Mouse (Mus musculus): ENCODE data around the gene Twnk. TPM values are rescaled to one million over a fixed set of nuclear protein-coding genes. Genes with fewer than 3 reads are reported as not detected.
A peak's percentile ranks its signal among the peaks of the same experiment; 100 is the strongest.

The Twnk gene
- polyA plus RNA-seq, 1 experiment from 2014 or later = 39.2 TPM

DNA sequence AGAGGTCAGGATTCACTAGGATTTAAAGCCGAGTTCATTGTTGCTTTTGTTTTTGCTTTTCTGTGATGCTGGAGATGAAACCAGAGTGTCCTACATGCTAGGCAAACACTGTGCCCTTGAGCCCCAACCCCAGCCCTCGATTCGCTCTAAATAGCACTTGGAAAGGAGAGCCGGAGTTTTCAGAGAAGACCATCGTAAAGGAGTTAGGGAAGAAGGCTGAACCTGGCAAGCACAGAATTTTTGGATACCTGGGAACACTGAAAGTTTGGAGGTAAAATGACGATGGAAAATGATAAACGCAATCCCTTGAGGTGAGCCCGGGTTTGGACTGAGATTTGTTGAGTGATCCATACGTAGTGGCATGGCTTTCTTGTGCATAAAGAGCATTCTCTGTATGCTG, 17.1 kb upstream of the Twnk start:
- no peaks in the 10 kb centered on the region for H3K9me3 ChIP-seq (replicated peaks)
- H3K27ac ChIP-seq = peak overlapping the region; percentile 84; the same call in 1 of the 2 replicates
- H3K4me3 ChIP-seq = peak overlapping the region; percentile 75
- no peak for DNase-seq (ENCODE audit: low spot score)
- peaks cover 50% of the 10 kb centered on the region for H3K4me1 ChIP-seq
- 23% methylated on average over 9 of the region's 9 CpGs for WGBS
- peaks cover 11% of the 10 kb centered on the region for H3K27me3 ChIP-seq (ENCODE audit: low read depth, poor library complexity, severe bottlenecking)
- H3K36me3 ChIP-seq = peaks cover 9% of the 10 kb centered on the region

DNA sequence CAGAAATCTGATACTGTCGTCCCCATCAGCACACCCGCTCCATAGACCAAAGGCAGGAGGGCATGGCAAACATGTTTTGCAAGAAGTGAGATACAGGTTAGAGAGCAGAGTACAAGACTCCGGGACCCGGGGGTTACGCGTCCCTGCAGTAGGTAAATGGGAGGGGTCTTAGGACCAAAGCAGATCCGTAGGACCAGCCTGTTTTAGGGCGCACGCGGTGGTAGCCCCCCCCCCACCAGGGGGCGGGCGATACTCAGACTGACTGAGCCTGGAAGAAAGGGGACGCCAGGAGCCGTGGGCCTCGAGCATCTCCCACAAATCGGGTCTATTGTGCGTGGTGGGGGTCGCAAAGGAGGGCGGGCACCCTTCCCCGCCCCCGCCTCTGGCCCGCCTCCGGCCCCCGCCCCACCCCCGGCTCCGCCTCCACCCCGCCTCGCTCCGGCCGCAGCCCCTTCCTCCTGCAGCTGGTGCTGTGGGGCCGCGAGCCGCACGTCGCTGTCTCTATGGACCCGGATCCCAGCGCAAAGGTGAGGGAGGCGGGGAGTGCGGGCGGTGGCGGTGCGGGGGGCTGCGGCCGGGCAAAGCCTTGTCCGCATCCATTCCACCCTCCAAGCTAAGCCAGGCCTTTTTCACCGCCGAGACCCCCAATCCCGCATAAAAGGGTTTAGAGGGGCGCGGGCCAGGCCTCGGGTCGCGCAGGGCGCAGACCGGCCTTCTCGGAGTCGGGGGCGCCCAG, 16.5 kb upstream of the Twnk start, which contains the start of gene Sema4g:
Sema4g (plus strand) TSS at position 271 of the 736 bp plus-strand sequence.
- Histone ChIP-seq H3K27ac (peak within 1 kb of the TSS; percentile 84), H3K27me3 (ENCODE audit: low read depth, poor library complexity, severe bottlenecking) (peaks cover 11% of the 10 kb centered on the region), H3K4me3 (peak within 1 kb of the TSS; percentile 75), H3K9me3 (replicated peaks) (no peaks in the 10 kb centered on the region), H3K4me1 (peaks cover 50% of the 10 kb centered on the region), H3K36me3 (peaks cover 7% of the 10 kb centered on the region; the same call in 1 of the 2 replicates)
- DNase-seq (ENCODE audit: low spot score) = peak; percentile 76
- whole genome bisulfite sequencing = under 1% methylated on average over 57 of the region's 58 CpGs

DNA sequence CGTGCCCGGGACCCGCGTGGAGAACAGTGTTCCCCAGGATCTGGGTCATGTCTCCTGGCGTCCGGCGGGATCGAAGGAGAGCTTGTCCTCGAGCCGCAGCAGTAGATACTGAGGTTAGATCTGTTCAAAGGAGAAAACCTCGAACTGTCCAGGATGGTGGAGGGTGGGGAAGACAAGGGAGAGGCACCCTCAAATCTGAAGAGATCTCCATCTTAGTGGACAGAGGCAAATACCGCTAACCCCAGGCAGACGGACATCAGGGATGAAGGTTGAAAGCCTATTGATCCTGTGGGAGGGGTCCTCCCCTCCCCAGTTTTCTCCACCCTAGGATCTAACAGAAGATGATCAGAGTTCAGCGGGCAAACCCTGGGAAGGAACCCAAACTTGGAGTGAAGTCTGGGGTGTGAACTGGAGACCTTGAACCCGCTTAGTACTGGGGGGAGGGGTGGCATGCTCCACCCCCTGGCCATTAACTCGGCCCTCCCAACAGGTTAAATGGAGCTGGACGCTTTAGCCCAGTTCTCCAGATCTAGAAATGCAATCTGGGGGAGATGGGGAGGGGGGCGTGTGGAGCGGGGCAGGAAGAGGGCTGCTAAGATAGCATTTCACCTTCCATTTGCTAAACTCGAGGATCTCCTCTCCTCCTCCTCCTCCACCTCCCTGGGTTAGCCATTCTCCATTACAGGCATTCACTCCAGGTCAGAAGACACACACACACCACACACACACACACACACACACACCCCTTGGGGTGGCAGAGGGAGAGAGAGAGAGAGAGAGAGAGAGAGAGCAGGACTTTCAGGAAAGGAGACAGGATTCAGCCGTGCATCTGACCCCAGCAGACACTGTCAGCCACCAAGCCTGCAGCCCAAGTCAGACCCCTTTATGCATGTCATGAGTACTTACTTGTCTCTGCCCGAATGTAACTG, 15.6 kb upstream of the Twnk start:
- WGBS = 6% methylated on average over 22 of the region's 22 CpGs
- H3K4me3 ChIP-seq = peak overlapping the region; percentile 75
- peaks cover 11% of the 10 kb centered on the region for H3K27me3 ChIP-seq (ENCODE audit: low read depth, poor library complexity, severe bottlenecking)
- peaks cover 7% of the 10 kb centered on the region; the same call in 1 of the 2 replicates for H3K36me3 ChIP-seq
- H3K9me3 ChIP-seq (replicated peaks) = no peaks in the 10 kb centered on the region
- peaks cover 50% of the 10 kb centered on the region for H3K4me1 ChIP-seq
- no peak for DNase-seq (ENCODE audit: low spot score)
- H3K27ac ChIP-seq = peak overlapping the region; percentile 84

DNA sequence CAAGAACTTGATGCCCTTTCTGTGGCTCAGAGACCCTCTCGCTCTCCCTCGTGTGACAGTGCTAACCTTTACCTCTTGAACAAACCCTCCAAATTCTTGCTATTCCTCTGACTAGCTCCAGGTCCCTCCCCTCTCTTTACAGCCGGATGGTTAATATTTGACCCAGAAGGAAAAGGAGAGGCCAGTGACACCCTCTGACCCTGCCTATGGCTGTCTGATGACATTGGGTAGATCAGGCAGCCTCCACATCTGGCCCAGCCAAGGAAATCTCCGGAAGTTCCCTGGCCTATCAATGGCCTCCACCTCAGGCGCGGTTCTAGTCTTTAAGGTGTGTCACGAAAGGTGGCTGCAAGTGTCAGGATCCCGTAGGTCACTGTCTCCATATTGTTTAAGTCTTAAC, 14.4 kb upstream of the Twnk start:
- 86% methylated on average over 8 of the region's 8 CpGs for WGBS
- DNase-seq (ENCODE audit: low spot score) = no peak
- Histone ChIP-seq H3K4me1 (peaks cover 50% of the 10 kb centered on the region), H3K36me3 (peaks cover 7% of the 10 kb centered on the region; the same call in 1 of the 2 replicates), H3K27me3 (ENCODE audit: low read depth, poor library complexity, severe bottlenecking) (peaks cover 11% of the 10 kb centered on the region), H3K9me3 (replicated peaks) (no peaks in the 10 kb centered on the region), H3K4me3 (no peak overlapping the region), H3K27ac (0 out of 2 replicates have a peak overlapping the region, but pooled peaks have one; percentile 46)

DNA sequence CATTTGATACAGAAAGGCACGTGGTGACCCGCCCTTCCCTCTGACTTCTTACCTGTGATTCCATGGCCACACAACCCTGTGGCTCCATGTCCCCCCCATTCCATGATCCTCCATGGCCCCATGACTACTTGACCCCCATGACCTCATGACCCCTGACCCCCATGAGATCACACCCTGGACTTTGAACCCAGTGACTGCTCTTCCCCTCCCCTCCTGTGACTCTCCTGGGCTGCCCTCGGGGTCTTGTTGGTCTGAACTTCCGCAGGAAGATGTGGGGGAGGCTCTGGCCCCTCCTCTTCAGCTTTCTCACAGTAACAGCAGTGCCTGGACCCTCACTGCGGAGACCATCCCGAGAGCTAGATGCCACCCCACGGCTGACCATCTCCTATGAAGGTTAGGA, 13.2 kb upstream of the Twnk start:
- Histone ChIP-seq H3K9me3 (replicated peaks) (no peaks in the 10 kb centered on the region), H3K4me3 (peak overlapping the region; percentile 6; the same call in 1 of the 2 replicates), H3K36me3 (peaks cover 17% of the 10 kb centered on the region; the same call in 1 of the 2 replicates), H3K27me3 (ENCODE audit: low read depth, poor library complexity, severe bottlenecking) (peaks cover 11% of the 10 kb centered on the region), H3K27ac (peak overlapping the region; percentile 10), H3K4me1 (peaks cover 50% of the 10 kb centered on the region)
- 36% methylated on average over 7 of the region's 7 CpGs for WGBS
- DNase-seq (ENCODE audit: low spot score) = no peak

DNA sequence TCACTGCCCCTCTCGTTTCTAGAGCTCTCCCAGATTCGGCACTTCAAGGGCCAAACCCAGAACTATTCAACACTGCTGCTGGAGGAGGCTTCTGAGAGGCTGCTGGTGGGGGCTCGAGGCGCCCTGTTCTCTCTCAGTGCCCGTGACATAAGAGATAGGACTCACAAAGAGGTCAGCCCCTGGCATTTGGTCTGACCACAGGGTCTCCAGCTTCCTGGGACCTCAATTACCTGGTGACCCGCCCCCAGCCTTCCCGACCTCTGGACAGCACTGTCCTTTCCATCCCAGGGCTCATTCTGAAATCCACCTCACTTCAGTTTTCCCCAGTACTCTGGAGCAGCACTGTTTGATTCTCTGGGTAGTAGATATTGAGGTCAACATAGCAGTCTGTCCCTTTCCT, 12.8 kb upstream of the Twnk start:
- peaks cover 50% of the 10 kb centered on the region for H3K4me1 ChIP-seq
- H3K36me3 ChIP-seq = peaks cover 21% of the 10 kb centered on the region; the same call in 1 of the 2 replicates
- no peaks in the 10 kb centered on the region for H3K9me3 ChIP-seq (replicated peaks)
- peak overlapping the region; percentile 6; the same call in 1 of the 2 replicates for H3K4me3 ChIP-seq
- peak overlapping the region; percentile 10 for H3K27ac ChIP-seq
- H3K27me3 ChIP-seq (ENCODE audit: low read depth, poor library complexity, severe bottlenecking) = peaks cover 11% of the 10 kb centered on the region
- WGBS = 55% methylated on average over 7 of the region's 7 CpGs
- no peak for DNase-seq (ENCODE audit: low spot score)

DNA sequence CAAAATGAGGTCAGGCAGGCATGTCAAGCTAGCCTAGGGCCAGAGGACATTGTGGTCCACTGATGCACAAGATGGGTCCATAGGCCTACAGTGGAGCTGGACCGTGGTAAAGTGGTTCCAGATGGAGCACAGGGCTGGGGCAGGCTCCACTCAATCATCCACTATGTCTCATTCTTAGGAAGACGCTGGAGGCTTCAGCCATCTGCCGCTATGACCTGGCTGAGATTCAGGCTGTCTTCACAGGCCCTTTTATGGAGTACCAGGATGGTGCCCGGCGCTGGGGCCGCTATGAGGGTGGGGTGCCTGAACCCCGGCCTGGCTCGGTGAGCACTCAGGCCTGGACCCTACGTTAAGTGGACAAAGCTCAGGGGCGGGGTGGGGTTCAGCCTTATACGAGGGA, 7.7 kb upstream of the Twnk start:
- Histone ChIP-seq H3K4me1 (peaks cover 2% of the 10 kb centered on the region), H3K36me3 (peaks cover 65% of the 10 kb centered on the region), H3K27ac (no peak overlapping the region), H3K9me3 (replicated peaks) (no peaks in the 10 kb centered on the region), H3K4me3 (no peak overlapping the region), H3K27me3 (ENCODE audit: low read depth, poor library complexity, severe bottlenecking) (no peaks in the 10 kb centered on the region)
- DNase-seq (ENCODE audit: low spot score) = no peak
- WGBS = 78% methylated on average over 11 of the region's 11 CpGs

DNA sequence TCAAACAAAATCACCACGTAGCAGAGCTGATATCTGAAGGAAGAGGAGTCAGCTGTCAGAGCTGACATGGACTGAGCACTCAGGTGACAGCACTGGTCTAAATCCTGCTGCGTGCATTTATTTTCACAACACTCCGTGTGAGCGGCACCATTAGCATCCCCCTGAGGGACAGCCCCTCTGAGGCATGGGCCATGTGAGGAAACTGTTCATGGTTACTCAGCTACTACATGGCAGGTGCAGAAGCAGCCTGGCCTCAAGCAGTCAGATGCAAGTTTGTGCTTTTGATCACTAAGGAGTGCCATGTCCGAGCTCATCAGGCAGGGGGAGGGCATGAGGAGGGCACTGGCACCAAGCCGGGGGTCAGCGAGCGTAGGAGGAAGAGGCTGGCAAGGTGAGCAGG, 5.8 kb upstream of the Twnk start:
- H3K4me3 ChIP-seq = no peak overlapping the region
- H3K27me3 ChIP-seq (ENCODE audit: low read depth, poor library complexity, severe bottlenecking) = no peaks in the 10 kb centered on the region
- H3K36me3 ChIP-seq = peaks cover 81% of the 10 kb centered on the region
- DNase-seq (ENCODE audit: low spot score) = no peak
- 86% methylated on average over 8 of the region's 8 CpGs for WGBS
- H3K9me3 ChIP-seq (replicated peaks) = no peaks in the 10 kb centered on the region
- no peak overlapping the region for H3K27ac ChIP-seq
- no peaks in the 10 kb centered on the region; the same call in 1 of the 2 replicates for H3K4me1 ChIP-seq

DNA sequence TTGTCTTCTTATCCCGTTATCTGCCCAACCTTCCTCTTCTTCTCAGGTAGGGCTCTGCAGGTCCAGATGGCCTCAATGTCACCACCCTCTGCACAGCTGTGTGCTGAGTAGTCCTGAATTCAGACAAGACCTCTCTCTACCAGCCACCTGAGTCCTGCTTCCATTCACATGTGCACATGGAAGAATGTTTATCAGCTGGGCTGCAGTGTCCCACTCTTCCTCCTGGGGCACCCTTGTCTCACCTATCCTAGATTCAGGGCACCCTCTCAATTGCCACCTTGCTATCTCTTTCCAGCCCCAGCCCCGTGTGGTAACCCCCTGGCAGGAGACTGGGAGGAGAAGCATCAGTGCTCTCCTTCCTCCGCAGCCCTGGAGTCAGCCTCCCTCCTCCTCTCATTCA, 3.2 kb upstream of the Twnk start:
- WGBS = 64% methylated on average over 3 of the region's 3 CpGs
- Histone ChIP-seq H3K4me3 (no peak overlapping the region), H3K9me3 (replicated peaks) (no peaks in the 10 kb centered on the region), H3K27me3 (ENCODE audit: low read depth, poor library complexity, severe bottlenecking) (no peaks in the 10 kb centered on the region), H3K27ac (no peak overlapping the region), H3K36me3 (peaks cover 79% of the 10 kb centered on the region), H3K4me1 (peaks cover 13% of the 10 kb centered on the region)
- DNase-seq (ENCODE audit: low spot score) = no peak

DNA sequence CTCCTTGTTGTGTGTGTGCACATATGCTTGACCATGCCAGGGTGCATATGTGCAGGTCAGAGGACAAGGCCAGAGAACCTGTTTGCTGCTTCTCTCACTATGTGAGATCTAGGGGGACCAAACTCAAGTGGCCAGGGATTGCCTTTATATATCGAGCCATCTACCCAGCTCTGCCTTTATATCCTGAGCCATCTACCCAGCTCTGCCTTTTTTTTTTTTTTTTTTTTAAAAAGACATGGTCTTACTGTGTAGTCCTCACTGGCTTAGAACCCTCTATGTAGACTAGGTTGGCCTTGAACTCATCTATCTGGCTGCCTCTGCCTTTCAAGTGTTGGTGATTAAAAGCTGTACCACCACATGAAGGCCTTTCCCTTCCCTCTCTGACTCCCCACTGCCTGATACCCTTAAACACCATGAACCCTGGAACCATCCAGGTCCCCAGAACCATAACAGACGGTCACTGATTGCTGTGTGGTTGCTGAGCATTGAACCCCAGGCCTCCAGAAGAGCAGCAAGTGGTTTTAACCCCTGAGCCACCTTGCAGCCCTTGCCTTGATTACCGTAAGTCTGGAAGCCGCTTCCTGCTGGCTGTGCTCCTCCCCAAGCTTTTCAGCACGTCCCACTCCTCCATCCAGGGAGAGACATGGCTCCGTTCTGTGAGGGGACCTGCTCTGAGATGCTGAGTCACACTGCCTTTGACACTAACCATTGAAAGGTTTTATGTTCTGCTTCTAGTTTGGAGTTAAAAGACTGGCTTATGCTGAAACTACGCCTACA, 1.5 kb upstream of the Twnk start:
- WGBS = 86% methylated on average over 7 of the region's 7 CpGs
- no peak overlapping the region for H3K4me3 ChIP-seq
- H3K9me3 ChIP-seq (replicated peaks) = no peaks in the 10 kb centered on the region
- H3K36me3 ChIP-seq = peaks cover 80% of the 10 kb centered on the region
- H3K4me1 ChIP-seq = peaks cover 17% of the 10 kb centered on the region
- no peak for DNase-seq (ENCODE audit: low spot score)
- no peaks in the 10 kb centered on the region for H3K27me3 ChIP-seq (ENCODE audit: low read depth, poor library complexity, severe bottlenecking)
- H3K27ac ChIP-seq = no peak overlapping the region

DNA sequence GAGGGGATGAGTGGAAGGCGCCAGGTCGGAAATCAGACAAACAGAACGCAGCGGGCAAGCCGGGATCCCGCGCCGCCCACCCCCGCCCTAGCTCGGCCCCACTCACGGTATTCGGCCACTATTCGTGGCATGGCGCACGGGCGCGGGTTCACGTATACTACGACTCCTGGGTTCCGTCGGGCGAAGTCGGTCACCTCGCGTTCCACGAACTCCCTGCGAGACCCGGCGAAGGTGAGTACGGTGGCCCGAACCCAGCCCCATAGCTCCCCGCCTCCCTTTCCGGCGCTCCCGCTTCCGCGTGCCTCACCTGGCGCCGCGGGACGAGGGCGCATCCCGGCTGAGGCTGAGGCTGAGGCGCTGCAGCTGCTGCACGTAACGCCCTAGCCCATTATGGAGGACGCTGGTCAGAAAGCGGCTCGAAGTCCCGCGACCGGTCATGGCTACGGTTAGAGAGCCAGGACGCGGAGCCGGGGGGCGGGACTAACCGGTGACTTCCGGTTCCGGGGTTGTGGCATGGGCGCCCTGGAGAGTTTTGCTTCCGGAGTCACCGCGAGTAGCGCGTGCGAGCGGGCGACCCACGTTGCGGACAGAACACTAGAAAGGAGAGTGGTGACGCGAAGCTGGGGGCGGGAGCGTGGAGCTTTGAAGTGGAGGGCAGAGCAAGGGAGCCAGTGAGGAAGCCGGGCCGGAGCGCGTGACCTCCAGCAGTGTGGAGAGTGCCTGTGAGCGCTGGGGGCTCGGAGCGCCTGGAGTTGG, 672 bp downstream of the Twnk start, which contains the start of gene Mrpl43:
Mrpl43 (minus strand) TSS at position 486 of the 756 bp plus-strand sequence.
- peak; percentile 98 for DNase-seq (ENCODE audit: low spot score)
- Histone ChIP-seq H3K9me3 (replicated peaks) (no peaks in the 10 kb centered on the region), H3K4me3 (peak within 1 kb of the TSS; percentile 96), H3K4me1 (peaks cover 17% of the 10 kb centered on the region), H3K36me3 (peaks cover 80% of the 10 kb centered on the region), H3K27me3 (ENCODE audit: low read depth, poor library complexity, severe bottlenecking) (no peaks in the 10 kb centered on the region), H3K27ac (peak within 1 kb of the TSS; percentile 87)
- under 1% methylated on average over 82 of the region's 82 CpGs for whole genome bisulfite sequencing
